In the genomic region with DNA sequence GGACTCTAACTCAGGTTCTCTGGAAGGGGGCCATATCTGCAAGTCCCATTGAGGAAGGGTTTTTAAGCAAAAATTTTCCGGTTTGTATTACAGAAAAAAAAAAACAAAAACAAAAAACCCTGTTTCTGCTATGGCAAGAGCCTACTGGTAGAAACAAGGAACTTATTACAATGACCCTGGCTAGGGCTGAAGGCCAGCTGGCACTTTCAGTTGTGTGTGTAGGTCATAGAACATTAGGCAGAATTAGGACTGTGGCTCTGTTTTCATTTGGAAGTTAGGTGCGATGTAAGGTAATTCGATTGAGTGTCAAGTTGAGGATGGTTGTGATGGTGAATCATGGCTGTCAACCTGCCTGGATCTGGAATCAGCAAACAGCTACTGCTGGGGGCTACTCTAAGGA, we compare ENCODE assay signal across 32 mouse cellular contexts. TPM values are rescaled to one million over a fixed set of nuclear protein-coding genes. Genes with fewer than 3 reads are reported as not detected.
"Had no signal": no experiment of that assay in that cellular context is flagged by ENCODE, and none has a peak within 500 bp of the region (broad histone marks: within the 10 kb centered on the region; RNA-seq: fewer than 3 reads in every experiment).

No protein-coding gene starts in this region.

- H3K9ac ChIP-seq: heart, embryonic 12.5 days; heart, embryonic 13.5 days; heart, embryonic 15.5 days; hindbrain, embryonic 12.5 days; hindbrain, embryonic 13.5 days; hindbrain, embryonic 14.5 days; hindbrain, embryonic 15.5 days; intestine, embryonic 15.5 days; kidney, embryonic 15.5 days had no signal

- H3K9me3 ChIP-seq: heart, embryonic 10.5 days; heart, embryonic 12.5 days; heart, embryonic 13.5 days; heart, embryonic 15.5 days; hindbrain, embryonic 10.5 days; hindbrain, embryonic 12.5 days; hindbrain, embryonic 13.5 days; hindbrain, embryonic 15.5 days; intestine, embryonic 15.5 days; kidney, embryonic 15.5 days had no signal

- ATAC-seq: hindbrain, embryonic 16.5 days; hindbrain, postnatal 0 days; inflammation-experienced regulatory T-cells, adult 6 months; intestine, embryonic 15.5 days; intestine, embryonic 16.5 days; intestine, postnatal 0 days had no signal

- H3K4me2 ChIP-seq: heart, embryonic 11.5 days; heart, embryonic 12.5 days; heart, embryonic 13.5 days; heart, embryonic 15.5 days; hindbrain, embryonic 12.5 days; hindbrain, embryonic 13.5 days; hindbrain, embryonic 14.5 days; hindbrain, embryonic 15.5 days; intestine, embryonic 15.5 days; kidney, embryonic 15.5 days had no signal

- H3K36me3 ChIP-seq: heart, embryonic 10.5 days; heart, embryonic 12.5 days; heart, embryonic 13.5 days; heart, embryonic 15.5 days; hindbrain, embryonic 12.5 days; hindbrain, embryonic 13.5 days; intestine, embryonic 15.5 days; kidney, embryonic 15.5 days had no signal

- H3K27me3 ChIP-seq: heart, embryonic 12.5 days; heart, embryonic 13.5 days; heart, embryonic 15.5 days; hindbrain, embryonic 12.5 days; hindbrain, embryonic 13.5 days; hindbrain, embryonic 15.5 days; intestine, embryonic 15.5 days; kidney, embryonic 15.5 days had no signal

- H3K4me3 ChIP-seq: heart, embryonic 10.5 days; heart, embryonic 12.5 days; heart, embryonic 13.5 days; heart, embryonic 15.5 days; hindbrain, embryonic 10.5 days; hindbrain, embryonic 12.5 days; hindbrain, embryonic 13.5 days; hindbrain, embryonic 15.5 days; intestine, embryonic 15.5 days; kidney, embryonic 15.5 days; layer of hippocampus, adult 2 months; left cerebral cortex, adult 2 months had no signal

- DNase-seq: heart, postnatal 10 days; heart, postnatal 14 days; heart, postnatal 36 days; heart, postnatal 4 days; kidney, adult 11 months; kidney, adult 18-20 months; kidney, postnatal 10 days; kidney, postnatal 4 days; layer of hippocampus, adult 9-11 months; layer of hippocampus, postnatal 36 days had no signal

- H3K4me1 ChIP-seq: hindbrain, embryonic 10.5 days; hindbrain, embryonic 12.5 days; hindbrain, embryonic 13.5 days; hindbrain, embryonic 15.5 days; kidney, embryonic 15.5 days had no signal

- H3K27ac ChIP-seq: heart, embryonic 10.5 days; heart, embryonic 13.5 days; heart, embryonic 15.5 days; hindbrain, embryonic 10.5 days; hindbrain, embryonic 12.5 days; hindbrain, embryonic 13.5 days; hindbrain, embryonic 14.5 days; hindbrain, embryonic 15.5 days; hindbrain, postnatal 0 days; intestine, embryonic 15.5 days; kidney, embryonic 15.5 days; kidney, postnatal 0 days; layer of hippocampus, adult 2 months; left cerebral cortex, adult 2 months had no signal

RNA-seq across cellular contexts. Expression of a gene that starts 25.8 kb away (rescaled TPM):
- total RNA-seq: heart, postnatal 4 days; hematopoietic stem cell, adult 5-6 weeks had no signal
- polyA plus RNA-seq: heart, embryonic 11.5 days; inflammation-experienced regulatory T-cells, adult 6 months; intestine, embryonic 14.5 days; intestine, embryonic 16.5 days had no signal
